Mouse (Mus musculus) B cell, adult 67 days (primary cell): ENCODE results near the gene Pde5a. TPM values are rescaled to one million over a fixed set of nuclear protein-coding genes. Genes with fewer than 3 reads are reported as not detected.

Experiments
- total RNA-seq, 2 experiments: library from RNA; stranded (reverse); gene quantifications; 4 replicates each; pipeline ENCODE4 v1.2.4; 2023

The Pde5a gene
- total RNA-seq: under 1 TPM; 0.36 to 0.49 TPM

GRCm38 (mm10) chr3:122728852-122729600 lies at the start of gene Pde5a:
Gene Pde5a, plus strand, starts transcription at chr3:122728947.

GRCm38 (mm10) chr3:122894772-122895171 lies 166.0 kb downstream of the Pde5a start, which contains the start of gene Fabp2:
Gene Fabp2, plus strand, starts transcription at chr3:122895072.

Other genes starting within 250 kb of the Pde5a start
- under 1 TPM in 1 of 2 experiments, not detected in 1; 0.12 TPM for gene Fnbp1l, start 109.2 kb upstream of the Pde5a start, total RNA-seq
- gene Fabp2, start 166.1 kb downstream of the Pde5a start, total RNA-seq: not detected
- not detected for gene Gm10959, start 190.4 kb downstream of the Pde5a start, total RNA-seq
- gene 1810037I17Rik, start 195.3 kb downstream of the Pde5a start, total RNA-seq: 10 to 100 TPM; 22.8 to 26.4 TPM